26 mouse cellular contexts compared by ENCODE assay signal in genomic region chr10:59617776-59618175, GRCm38 (mm10). TPM values are rescaled to one million over a fixed set of nuclear protein-coding genes. Genes with fewer than 3 reads are reported as not detected.
"Had no signal": no experiment of that assay in that cellular context is flagged by ENCODE, and none has a peak within 500 bp of the region (broad histone marks: within the 10 kb centered on the region; RNA-seq: fewer than 3 reads in every experiment).

No protein-coding gene starts in this region.

- DNase-seq: lung, adult 18-20 months; lung, embryonic 14.5 days; lung, postnatal 10 days; lung, postnatal 4 days; retina, postnatal 1 day; right cerebral cortex, adult 18-20 months; right cerebral cortex, postnatal 25 days; right cerebral cortex, postnatal 4 days; spleen, adult 18-20 months; thymus, adult 18-20 months; thymus, postnatal 14 days; thymus, postnatal 36 days had no signal

- H3K4me3 ChIP-seq: midbrain, embryonic 15.5 days had no signal

- ATAC-seq: midbrain, embryonic 13.5 days; midbrain, embryonic 15.5 days had no signal

- H3K9ac ChIP-seq: lung, embryonic 14.5 days; midbrain, embryonic 13.5 days; midbrain, embryonic 15.5 days; neural tube, embryonic 13.5 days; neural tube, embryonic 15.5 days had no signal

- H3K36me3 ChIP-seq: liver, embryonic 15.5 days; midbrain, embryonic 10.5 days; midbrain, embryonic 13.5 days; midbrain, embryonic 15.5 days; neural tube, embryonic 13.5 days; neural tube, embryonic 15.5 days had no signal

- H3K9me3 ChIP-seq: liver, embryonic 15.5 days; midbrain, embryonic 10.5 days; midbrain, embryonic 13.5 days; midbrain, embryonic 15.5 days; neural tube, embryonic 13.5 days; neural tube, embryonic 15.5 days had no signal

- H3K27ac ChIP-seq: liver, embryonic 15.5 days; midbrain, embryonic 10.5 days; midbrain, embryonic 13.5 days; midbrain, embryonic 15.5 days; neural tube, embryonic 13.5 days; neural tube, embryonic 15.5 days had no signal

- H3K27me3 ChIP-seq: liver, embryonic 15.5 days; midbrain, embryonic 15.5 days; neural tube, embryonic 13.5 days; neural tube, embryonic 15.5 days had no signal

RNA-seq across cellular contexts. Expression of gene Gm10322, which starts 1.9 kb away (rescaled TPM):
- total RNA-seq: megakaryocyte, adult 5-6 weeks; megakaryocyte-erythroid progenitor cell, adult 5-6 weeks had no signal
- polyA plus RNA-seq: liver, embryonic 15.5 days; lung, embryonic 14.5 days; lung, embryonic 16.5 days; midbrain, embryonic 10.5 days; midbrain, embryonic 13.5 days; midbrain, embryonic 15.5 days; neural tube, embryonic 11.5 days; neural tube, embryonic 13.5 days; neural tube, embryonic 15.5 days; small intestine, adult 2 months; stomach, embryonic 14.5 days; stomach, embryonic 16.5 days; thymus, postnatal 0 days had no signal
